Mouse (Mus musculus) forebrain, embryonic 12.5 days (tissue): Measurements from ENCODE around the gene Jph4. TPM values are rescaled to one million over a fixed set of nuclear protein-coding genes. Genes with fewer than 3 reads are reported as not detected.

Experiments used
- ATAC-seq: fragments of 200-750 bp; cut with Nextera tagmentation; 2 replicates; pipeline ENCODE4 v1.8.0; 2017; ENCODE audit warnings: moderate TSS enrichment; ENCODE audit not compliant: low FRiP score
- H3K27ac ChIP-seq: fragments of 300-500 bp; sonication (generic); 2 replicates; pipeline ENCODE4 v1.5.1; 2016; ENCODE audit warnings: mild to moderate bottlenecking
- H3K27me3 ChIP-seq: fragments of 300-500 bp; sonication (generic); 2 replicates; pipeline ENCODE4 v1.6.1; 2016; ENCODE audit warnings: mild to moderate bottlenecking
- H3K36me3 ChIP-seq: fragments of 300-500 bp; sonication (generic); replicated peaks from 2 replicates; pipeline ENCODE4 v1.6.1; 2016; ENCODE audit warnings: mild to moderate bottlenecking
- H3K4me1 ChIP-seq: fragments of 300-500 bp; sonication (generic); 2 replicates; pipeline ENCODE4 v1.6.1; 2016
- H3K4me2 ChIP-seq: fragments of 300-500 bp; sonication (generic); 2 replicates; pipeline ENCODE4 v1.6.1; 2016; ENCODE audit warnings: mild to moderate bottlenecking, moderate library complexity
- H3K4me3 ChIP-seq: fragments of 300-500 bp; sonication (generic); replicated peaks from 2 replicates; pipeline ENCODE4 v1.5.1; 2016; ENCODE audit warnings: mild to moderate bottlenecking
- H3K9ac ChIP-seq: fragments of 300-500 bp; sonication (generic); 2 replicates; pipeline ENCODE4 v1.6.1; 2016; ENCODE audit warnings: mild to moderate bottlenecking
- H3K9me3 ChIP-seq: fragments of 300-500 bp; sonication (generic); 2 replicates; pipeline ENCODE4 v1.6.1; 2016
- WGBS: fragments of 180-500 bp; shearing (Covaris S2); methylation state at CpG from one replicate; pipeline ENCODE4 v1.1.7; 2016; 5-methylcytosine and 5-hydroxymethylcytosine counted together
- polyA plus RNA-seq: library from polyadenylated mRNA; unstranded; fragments of >200 nt; fragmentation: Nextera tagmentation; extraction: Ambion mirVana; gene quantifications from 2 replicates; pipeline ENCODE4 v1.2.1, GENCODE M21; 2016

Jph4 gene
- polyA plus RNA-seq, 1 experiment from 2014 or later, result 9.0 TPM

DNA sequence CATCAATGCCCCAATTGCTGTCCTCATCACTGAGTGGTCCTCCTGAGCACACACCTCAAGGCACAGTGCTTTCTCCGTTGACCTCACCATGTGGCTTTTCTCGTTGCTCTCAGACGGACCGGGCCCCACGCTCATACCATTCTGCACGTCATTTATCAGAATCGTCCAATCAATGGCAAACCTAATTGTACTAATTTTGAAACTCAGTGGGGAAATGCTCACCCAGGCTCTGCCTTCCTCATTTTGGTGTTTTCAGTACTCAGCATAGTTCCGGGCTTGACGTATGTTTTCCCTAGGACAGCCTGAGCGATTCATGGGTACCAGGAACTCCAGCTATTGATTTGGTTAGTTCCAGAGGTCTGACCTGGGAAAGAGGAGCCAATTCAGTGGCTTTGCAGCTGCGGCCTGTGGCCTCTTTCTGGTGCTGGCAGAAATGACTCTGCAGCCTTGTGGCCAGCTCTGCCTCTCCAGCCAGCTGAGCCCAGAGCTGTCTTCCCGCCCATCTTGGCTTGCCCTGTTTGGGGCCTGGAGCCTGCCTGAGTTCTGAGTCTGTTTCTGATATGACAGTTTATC is 30.2 kb upstream of the Jph4 start:
- H3K4me3 ChIP-seq, result no peak overlapping the region
- no peaks in the 10 kb centered on the region; the same call in 1 of the 2 replicates for H3K4me1 ChIP-seq
- no peaks in the 10 kb centered on the region for H3K27me3 ChIP-seq
- H3K4me2 ChIP-seq, result no peak overlapping the region
- H3K9ac ChIP-seq, result no peak overlapping the region
- no peaks in the 10 kb centered on the region for H3K9me3 ChIP-seq
- no peaks in the 10 kb centered on the region for H3K36me3 ChIP-seq
- WGBS, result 89% methylated on average over 12 of the region's 12 CpGs
- no peak for ATAC-seq
- H3K27ac ChIP-seq, result no peak overlapping the region

DNA sequence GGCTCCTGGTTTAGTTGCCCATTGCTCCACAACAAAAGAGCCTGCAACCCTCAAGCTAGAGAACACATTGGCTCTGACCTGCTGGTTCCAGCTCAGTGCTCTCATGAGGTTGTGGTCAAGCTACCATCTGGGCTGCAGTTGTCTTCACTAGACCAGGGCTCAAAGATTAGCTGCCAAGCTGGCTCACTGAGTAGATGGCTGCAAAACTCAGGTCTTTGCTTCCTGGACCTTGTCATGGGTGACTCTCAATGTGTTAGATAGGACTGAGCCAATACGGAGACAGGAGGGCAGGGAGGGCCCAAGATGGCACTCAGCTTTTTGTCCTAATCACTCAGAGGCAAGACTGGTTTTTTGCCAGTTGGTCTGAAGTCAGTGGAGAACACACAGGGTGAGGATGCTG is 29.6 kb upstream of the Jph4 start:
- no peak overlapping the region for H3K9ac ChIP-seq
- no peaks in the 10 kb centered on the region for H3K27me3 ChIP-seq
- H3K27ac ChIP-seq, result no peak overlapping the region
- H3K9me3 ChIP-seq, result no peaks in the 10 kb centered on the region
- no peaks in the 10 kb centered on the region for H3K36me3 ChIP-seq
- H3K4me2 ChIP-seq, result no peak overlapping the region
- WGBS, result 84% methylated on average over 1 of the region's 1 CpGs
- H3K4me3 ChIP-seq, result no peak overlapping the region
- no peak for ATAC-seq
- H3K4me1 ChIP-seq, result no peaks in the 10 kb centered on the region; the same call in 1 of the 2 replicates

DNA sequence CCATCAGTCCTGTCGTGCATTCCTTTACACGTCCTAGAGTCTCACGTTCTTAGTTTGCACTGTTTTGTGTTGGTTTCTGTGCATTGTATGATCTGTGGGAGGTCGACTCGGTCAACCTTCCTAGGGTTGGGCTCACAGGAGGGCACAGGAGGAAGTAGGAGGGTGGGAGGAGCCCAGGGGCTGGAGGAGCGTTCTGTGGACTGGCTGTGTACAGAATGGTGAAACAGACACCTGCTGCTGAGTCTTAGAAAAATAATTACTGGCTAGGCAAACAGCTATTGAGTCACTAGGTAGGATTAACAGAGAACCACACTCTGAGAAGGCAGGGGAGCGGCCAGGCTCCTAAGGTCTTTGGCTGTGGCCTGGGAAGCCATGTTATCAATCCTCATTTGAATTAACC is 22.6 kb upstream of the Jph4 start:
- 32% methylated on average over 7 of the region's 7 CpGs for WGBS
- no peak overlapping the region for H3K4me2 ChIP-seq
- H3K27ac ChIP-seq, result no peak overlapping the region
- no peak overlapping the region for H3K4me3 ChIP-seq
- no peak overlapping the region for H3K9ac ChIP-seq
- H3K9me3 ChIP-seq, result no peaks in the 10 kb centered on the region
- no peaks in the 10 kb centered on the region for H3K4me1 ChIP-seq
- no peaks in the 10 kb centered on the region for H3K27me3 ChIP-seq
- no peak for ATAC-seq
- no peaks in the 10 kb centered on the region for H3K36me3 ChIP-seq

DNA sequence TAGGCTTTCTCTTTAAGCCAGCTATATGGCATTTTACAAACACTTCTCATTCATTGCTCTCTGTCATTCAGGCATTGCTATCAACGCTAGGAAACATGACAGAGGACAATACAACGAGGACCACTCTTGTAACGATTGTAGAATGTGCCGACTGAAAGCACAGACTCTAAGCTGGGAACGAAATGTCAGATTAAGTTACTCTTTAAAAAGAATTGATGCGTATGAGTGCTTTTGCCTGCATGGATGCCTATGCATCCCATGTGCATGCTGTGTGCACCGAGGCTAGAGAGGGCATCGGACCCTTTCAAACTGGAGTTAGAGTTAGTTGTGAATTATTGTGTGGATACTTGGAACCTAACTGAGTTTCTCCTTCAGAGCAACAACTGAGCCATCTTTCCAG is 18.9 kb upstream of the Jph4 start:
- Histone ChIP-seq H3K27me3 (no peaks in the 10 kb centered on the region), H3K9me3 (no peaks in the 10 kb centered on the region), H3K36me3 (no peaks in the 10 kb centered on the region), H3K27ac (no peak overlapping the region), H3K4me2 (no peak overlapping the region), H3K9ac (no peak overlapping the region), H3K4me3 (no peak overlapping the region), H3K4me1 (no peaks in the 10 kb centered on the region)
- WGBS, result 61% methylated on average over 8 of the region's 8 CpGs
- ATAC-seq, result no peak

DNA sequence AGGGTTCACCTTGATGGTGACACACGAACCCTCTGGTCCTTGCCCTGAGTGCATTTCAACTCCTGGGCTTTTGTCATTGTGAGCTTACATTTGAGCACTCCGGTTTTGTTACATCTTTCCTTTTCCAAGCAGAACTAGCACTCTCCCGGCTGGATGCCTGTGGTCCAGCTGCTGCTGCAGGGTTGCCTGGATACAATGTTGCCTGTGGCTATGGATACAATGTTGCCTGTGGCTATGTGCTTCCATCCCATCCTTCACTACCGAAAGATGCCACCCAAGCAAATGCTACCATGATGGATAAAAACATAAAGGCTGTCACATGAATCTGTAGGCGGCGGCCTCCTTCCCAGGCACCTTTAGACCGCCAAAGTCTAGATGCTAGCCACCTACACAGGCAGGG is 9.8 kb upstream of the Jph4 start:
- H3K36me3 ChIP-seq, result no peaks in the 10 kb centered on the region
- H3K9ac ChIP-seq, result no peak overlapping the region
- WGBS, result 79% methylated on average over 7 of the region's 7 CpGs
- no peaks in the 10 kb centered on the region for H3K9me3 ChIP-seq
- H3K27me3 ChIP-seq, result no peaks in the 10 kb centered on the region
- ATAC-seq, result no peak
- H3K4me2 ChIP-seq, result no peak overlapping the region
- H3K27ac ChIP-seq, result no peak overlapping the region
- no peak overlapping the region for H3K4me3 ChIP-seq
- peaks cover 9% of the 10 kb centered on the region for H3K4me1 ChIP-seq

DNA sequence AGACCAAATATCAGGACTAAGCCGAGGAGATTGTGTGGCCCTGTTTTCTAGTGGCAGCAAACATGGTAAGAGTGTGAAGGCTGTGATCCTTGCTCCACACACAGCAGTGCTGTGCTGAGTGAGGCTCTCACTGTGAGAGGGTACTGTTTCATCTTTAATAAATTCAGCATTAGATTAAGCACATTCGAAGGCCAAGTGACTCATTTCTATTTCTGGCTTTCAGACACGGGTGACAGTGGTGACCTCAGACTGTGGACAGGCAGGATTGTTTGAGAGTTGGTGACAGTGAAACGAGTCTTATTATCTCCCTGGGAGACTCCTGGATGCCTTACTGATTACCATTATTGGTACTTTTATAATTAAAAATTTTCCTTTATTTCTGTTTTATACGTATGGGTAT is 9.0 kb upstream of the Jph4 start:
- H3K27me3 ChIP-seq, result no peaks in the 10 kb centered on the region
- no peaks in the 10 kb centered on the region for H3K9me3 ChIP-seq
- H3K27ac ChIP-seq, result no peak overlapping the region
- ATAC-seq, result no peak
- no peak overlapping the region for H3K4me2 ChIP-seq
- peaks cover 9% of the 10 kb centered on the region for H3K4me1 ChIP-seq
- H3K36me3 ChIP-seq, result no peaks in the 10 kb centered on the region
- no peak overlapping the region for H3K4me3 ChIP-seq
- WGBS, result 80% methylated on average over 5 of the region's 5 CpGs
- no peak overlapping the region for H3K9ac ChIP-seq

DNA sequence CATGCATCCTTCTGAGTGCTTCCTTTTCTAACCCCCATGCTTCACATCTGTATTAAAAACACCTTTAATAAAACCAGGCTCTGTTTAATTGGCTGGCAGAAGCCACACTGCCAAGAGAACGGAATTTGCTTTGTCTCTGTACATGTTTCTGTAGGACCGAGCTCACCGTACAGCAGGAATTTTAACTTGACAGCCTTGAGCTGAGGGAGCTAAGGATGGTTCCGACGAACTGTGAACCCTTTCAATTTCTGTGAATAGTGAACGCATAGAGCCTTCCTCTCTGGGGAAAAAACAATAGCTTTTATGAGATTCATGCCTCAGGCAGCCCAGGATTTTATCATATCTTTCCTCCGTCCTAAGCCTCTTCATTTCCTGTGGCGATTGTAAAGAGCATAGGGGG is 5.6 kb upstream of the Jph4 start:
- H3K4me3 ChIP-seq, result no peak overlapping the region
- no peaks in the 10 kb centered on the region for H3K9me3 ChIP-seq
- WGBS, result 36% methylated on average over 8 of the region's 8 CpGs
- no peak for ATAC-seq
- H3K4me2 ChIP-seq, result peak overlapping the region; percentile 10
- H3K27me3 ChIP-seq, result peaks cover 12% of the 10 kb centered on the region
- peak overlapping the region; percentile 5; the same call in 1 of the 2 replicates for H3K9ac ChIP-seq
- peak overlapping the region; percentile 31 for H3K27ac ChIP-seq
- H3K36me3 ChIP-seq, result no peaks in the 10 kb centered on the region
- H3K4me1 ChIP-seq, result peaks cover 9% of the 10 kb centered on the region

DNA sequence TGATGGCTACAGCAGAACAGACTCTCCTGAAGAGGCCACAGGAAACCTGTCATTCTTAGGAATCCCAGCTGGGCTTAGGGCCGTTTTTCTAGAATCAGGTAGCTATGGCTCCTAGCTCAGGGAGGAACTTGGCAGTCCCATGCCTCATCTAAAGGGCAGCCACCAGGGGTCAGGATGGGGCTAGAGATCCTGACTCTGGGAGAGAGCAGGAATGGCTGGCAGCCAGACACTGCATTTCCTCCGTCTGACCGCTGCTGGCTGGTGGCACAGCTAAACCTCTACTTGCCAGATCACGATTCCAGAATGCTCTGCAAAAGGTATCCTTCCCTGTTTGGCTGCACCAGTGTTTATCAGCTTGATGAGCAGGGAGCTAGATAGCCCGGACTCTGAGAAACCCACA is 5.2 kb upstream of the Jph4 start:
- Histone ChIP-seq H3K9ac (no peak overlapping the region), H3K4me3 (no peak overlapping the region), H3K9me3 (no peaks in the 10 kb centered on the region), H3K36me3 (no peaks in the 10 kb centered on the region), H3K27ac (peak overlapping the region; percentile 31), H3K4me1 (peaks cover 13% of the 10 kb centered on the region), H3K27me3 (peaks cover 16% of the 10 kb centered on the region), H3K4me2 (peak overlapping the region; percentile 10)
- peak; percentile 72 for ATAC-seq
- WGBS, result 16% methylated on average over 5 of the region's 5 CpGs

GRCm38 (mm10) chr14:55119421-55120134 is 2.8 kb upstream of the Jph4 start:
- 68% methylated on average over 4 of the region's 4 CpGs for WGBS
- no peak overlapping the region for H3K9ac ChIP-seq
- ATAC-seq, result no peak
- no peak overlapping the region for H3K4me3 ChIP-seq
- H3K9me3 ChIP-seq, result no peaks in the 10 kb centered on the region
- peaks cover 35% of the 10 kb centered on the region for H3K4me1 ChIP-seq
- peaks cover 39% of the 10 kb centered on the region for H3K27me3 ChIP-seq
- no peak overlapping the region for H3K27ac ChIP-seq
- no peak overlapping the region for H3K4me2 ChIP-seq
- no peaks in the 10 kb centered on the region for H3K36me3 ChIP-seq

DNA sequence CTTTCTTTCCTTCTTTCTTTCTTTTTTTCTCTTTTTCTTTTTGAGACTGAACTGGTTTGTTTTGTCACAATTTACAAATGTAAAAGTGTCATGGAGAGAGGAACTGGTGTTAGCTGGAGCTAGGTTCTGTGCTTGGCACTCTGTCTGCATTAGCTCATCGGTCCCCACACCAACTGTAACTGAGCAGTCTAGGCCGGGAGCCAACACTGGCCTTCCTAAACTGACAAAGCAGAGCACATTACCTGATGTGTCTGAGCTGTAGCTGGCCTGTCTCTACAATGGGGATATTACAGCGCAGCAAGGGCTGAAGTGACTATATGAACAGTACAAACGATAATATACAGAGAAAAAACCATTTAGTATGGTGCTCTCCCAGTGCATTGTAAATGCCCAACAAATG is 2.1 kb upstream of the Jph4 start:
- no peak overlapping the region for H3K4me3 ChIP-seq
- H3K36me3 ChIP-seq, result no peaks in the 10 kb centered on the region
- no peak for ATAC-seq
- H3K9me3 ChIP-seq, result no peaks in the 10 kb centered on the region
- peaks cover 46% of the 10 kb centered on the region for H3K27me3 ChIP-seq
- WGBS, result 82% methylated on average over 4 of the region's 4 CpGs
- H3K4me1 ChIP-seq, result peaks cover 42% of the 10 kb centered on the region
- H3K4me2 ChIP-seq, result no peak overlapping the region
- no peak overlapping the region for H3K27ac ChIP-seq
- H3K9ac ChIP-seq, result no peak overlapping the region

DNA sequence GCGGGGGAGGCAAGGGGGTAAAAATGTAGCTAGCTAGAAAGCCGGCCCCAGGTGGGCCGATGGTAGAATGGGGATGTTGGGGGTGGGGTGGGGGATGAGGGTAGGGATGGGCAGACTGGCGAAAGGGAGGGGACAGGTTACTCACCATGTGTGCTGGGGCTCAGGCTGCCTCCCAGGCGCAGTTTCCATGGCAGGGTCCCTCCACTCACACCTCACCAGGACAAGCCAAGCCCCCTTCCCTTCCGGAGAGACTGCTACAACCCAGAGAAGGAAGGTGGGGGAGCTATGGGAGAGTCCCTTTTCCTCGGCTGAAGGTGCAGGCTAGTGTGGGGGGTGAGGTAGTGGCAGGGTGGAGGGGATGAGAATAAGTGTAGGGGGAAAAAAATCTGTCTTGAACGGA is 889 bp downstream of the Jph4 start:
- Histone ChIP-seq H3K4me1 (peaks cover 41% of the 10 kb centered on the region), H3K27me3 (peaks cover 65% of the 10 kb centered on the region), H3K4me3 (peak overlapping the region; percentile 62), H3K9me3 (no peaks in the 10 kb centered on the region), H3K36me3 (no peaks in the 10 kb centered on the region), H3K9ac (peak overlapping the region; percentile 81), H3K27ac (peak overlapping the region; percentile 76), H3K4me2 (peak overlapping the region; percentile 94)
- 0% methylated on average over 8 of the region's 8 CpGs for WGBS
- ATAC-seq, result peak; percentile 42

GRCm38 (mm10) chr14:55114759-55115701 is 1.7 kb downstream of the Jph4 start:
- H3K9me3 ChIP-seq, result no peaks in the 10 kb centered on the region
- H3K9ac ChIP-seq, result peak overlapping the region; percentile 81
- H3K27ac ChIP-seq, result peak overlapping the region; percentile 76
- WGBS, result under 1% methylated on average over 76 of the region's 78 CpGs
- peak overlapping the region; percentile 62 for H3K4me3 ChIP-seq
- H3K36me3 ChIP-seq, result no peaks in the 10 kb centered on the region
- H3K27me3 ChIP-seq, result peaks cover 73% of the 10 kb centered on the region
- peak overlapping the region; percentile 94 for H3K4me2 ChIP-seq
- peak; percentile 59 for ATAC-seq
- H3K4me1 ChIP-seq, result peaks cover 46% of the 10 kb centered on the region
